Mouse (Mus musculus): Measurements from ENCODE around the gene Ccp110. TPM values are rescaled to one million over a fixed set of nuclear protein-coding genes. Genes with fewer than 3 reads are reported as not detected.
A peak's percentile ranks its signal among the peaks of the same experiment; 100 is the strongest.

Gene Ccp110
- total RNA-seq, 2 experiments from 2014 or later = 35.4 to 38.7 TPM

DNA sequence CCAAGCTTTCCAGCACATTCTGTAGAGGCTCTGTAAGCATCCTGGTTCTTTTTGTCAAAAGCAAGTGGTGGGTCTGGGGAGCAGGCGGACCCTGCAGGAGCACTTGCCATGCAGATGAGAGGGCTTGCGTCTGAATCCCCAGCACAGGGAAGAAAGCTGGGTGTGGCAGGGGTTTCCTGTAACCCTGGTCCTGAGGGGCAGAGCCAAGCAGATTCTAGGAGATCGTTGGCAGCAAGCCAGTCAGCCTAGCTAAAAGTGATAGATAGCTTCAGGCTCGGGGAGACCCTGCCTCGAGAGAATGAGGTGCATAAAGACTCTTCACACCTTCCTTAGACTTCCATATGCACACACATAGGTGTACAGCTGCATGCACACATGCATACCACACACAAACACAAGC is 47.0 kb downstream of the Ccp110 start:
- DNase-seq (ENCODE audit: extremely low spot score in 1 of 2, low spot score in 2 of 2) = no peak
- intact Hi-C loops (cut with DNase I) = no loop called here

DNA sequence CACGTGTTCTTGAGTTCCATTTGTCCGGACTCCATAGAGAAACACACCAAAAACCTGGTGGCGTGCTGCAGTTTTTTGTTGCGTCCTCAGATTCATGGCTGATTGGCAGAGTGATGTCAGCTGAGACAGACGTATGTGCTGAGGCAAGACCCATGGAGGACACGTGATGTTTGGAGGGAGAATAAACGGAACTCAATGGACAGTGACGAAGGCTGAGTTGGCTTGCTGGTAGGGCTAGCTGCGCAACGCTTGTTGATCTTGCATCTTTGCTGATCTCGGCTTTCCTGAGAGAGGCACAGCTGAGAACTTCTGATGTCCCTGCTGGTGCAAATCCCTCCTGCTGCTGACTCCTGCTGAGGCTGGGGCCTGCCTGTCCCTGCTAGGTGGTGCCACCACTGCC is 51.6 kb downstream of the Ccp110 start:
- intact Hi-C loops (cut with DNase I) = no loop called here
- DNase-seq (ENCODE audit: extremely low spot score in 1 of 2, low spot score in 2 of 2) = no peak

DNA sequence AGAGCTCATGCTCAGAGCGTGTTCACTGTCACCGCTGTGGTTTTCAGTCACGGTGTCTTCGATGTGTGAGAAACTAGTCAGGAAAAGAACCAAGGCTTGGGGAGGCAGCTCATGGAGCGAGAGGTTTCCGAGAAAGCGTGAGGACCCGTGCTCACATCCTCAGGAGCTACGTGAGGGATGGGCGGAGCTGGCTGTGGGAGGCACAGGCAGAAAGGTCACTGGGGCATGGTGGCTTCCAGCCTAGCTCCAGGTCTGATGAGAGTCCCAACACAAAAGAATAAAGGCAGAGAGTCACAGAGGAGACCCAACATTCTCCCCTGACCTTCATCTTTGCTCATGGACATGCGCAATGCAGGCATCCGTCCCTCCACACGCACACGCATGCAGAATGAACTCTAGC is 52.4 kb downstream of the Ccp110 start:
- no peak for DNase-seq (ENCODE audit: extremely low spot score in 1 of 2, low spot score in 2 of 2)

DNA sequence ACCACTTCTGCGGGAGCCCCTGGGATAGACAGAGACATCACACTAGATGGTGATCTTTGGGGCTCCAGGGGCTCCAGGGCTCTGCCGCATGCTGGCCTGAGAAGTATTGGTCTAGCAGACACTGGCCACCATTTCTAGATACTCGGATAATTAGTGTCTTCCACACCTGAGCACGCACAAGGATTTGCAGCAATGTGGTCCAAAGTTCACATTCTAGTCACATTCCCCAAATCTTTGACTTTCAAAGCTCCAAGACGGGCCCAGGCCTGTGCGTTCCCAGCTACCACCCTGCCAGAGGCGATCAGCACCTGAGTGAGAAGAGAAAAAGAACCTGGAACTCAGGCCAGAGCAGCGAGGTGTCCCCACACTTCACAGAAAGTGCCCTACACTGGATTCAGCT is 53.3 kb downstream of the Ccp110 start:
- DNase-seq (ENCODE audit: extremely low spot score in 1 of 2, low spot score in 2 of 2) = no peak
- intact Hi-C loops (cut with DNase I) = loop anchor here (2.0 kb wide), 1 partner anchor 231 kb away; no protein-coding TSS in a partner anchor

More for the DNA sequence above, 52.4 kb downstream of the Ccp110 start:
- intact Hi-C loops (cut with DNase I) = no loop called here

DNA sequence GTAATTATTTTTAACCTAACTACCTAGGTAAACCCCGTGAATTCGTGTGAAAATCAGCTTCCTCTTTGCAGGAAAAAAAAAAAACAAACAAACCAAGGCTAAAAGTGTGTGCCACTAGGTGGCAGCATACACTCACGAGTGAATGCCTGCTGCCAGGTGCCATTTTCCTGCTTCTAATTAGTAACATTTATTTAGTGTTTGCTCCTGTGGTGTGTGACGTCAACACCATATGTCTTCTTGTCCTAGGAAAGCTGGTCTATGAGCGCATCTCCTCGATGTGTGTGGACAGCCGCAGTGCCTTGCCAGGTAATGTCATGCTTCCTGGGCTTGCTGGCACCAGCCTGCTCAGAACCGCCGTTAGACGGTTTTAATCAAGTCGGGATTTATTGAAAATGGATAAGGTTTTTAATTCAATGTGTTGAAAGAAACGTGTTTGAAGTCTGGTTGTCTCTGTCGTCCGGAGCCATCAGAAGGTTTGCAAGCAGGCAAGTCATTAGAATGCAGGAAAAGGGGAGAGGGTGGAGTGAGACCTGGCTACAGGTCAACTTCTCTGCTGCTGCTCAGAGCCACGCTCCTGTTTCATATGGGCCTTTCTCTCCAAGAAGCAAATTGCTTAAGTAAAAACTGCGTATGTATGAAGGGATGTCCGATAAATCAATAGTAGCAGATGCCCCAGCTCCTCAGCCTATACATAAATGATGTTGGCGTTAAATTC is 53.9 kb downstream of the Ccp110 start:
- peak; percentile 60 to 68 for DNase-seq (ENCODE audit: extremely low spot score in 1 of 2, low spot score in 2 of 2)
- intact Hi-C loops (cut with DNase I) = loop anchor here (2.0 kb wide), 1 partner anchor 231 kb away; no protein-coding TSS in a partner anchor

DNA sequence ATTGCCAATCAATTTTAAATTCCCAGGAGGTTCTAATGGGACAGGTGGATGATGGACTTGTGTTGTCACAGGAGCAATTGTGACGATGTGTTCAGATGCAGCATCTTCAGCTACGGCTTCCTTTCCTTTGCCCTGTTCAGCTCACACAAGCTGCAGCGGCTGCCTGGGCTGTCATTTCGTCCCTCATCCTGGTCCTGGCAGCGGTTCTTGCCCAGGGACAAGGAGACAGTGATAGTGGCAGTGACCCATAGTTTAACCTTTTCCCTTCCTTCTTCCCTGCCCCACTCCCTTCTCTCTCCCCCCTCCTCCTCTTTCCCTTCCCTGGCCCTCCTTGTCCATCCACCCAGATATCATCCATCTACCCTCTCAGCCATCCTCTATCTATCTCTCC is 54.5 kb downstream of the Ccp110 start:
- no peak for DNase-seq (ENCODE audit: extremely low spot score in 1 of 2, low spot score in 2 of 2)
- intact Hi-C loops (cut with DNase I) = loop anchor here (2.0 kb wide), 1 partner anchor 230 kb away; no protein-coding TSS in a partner anchor

DNA sequence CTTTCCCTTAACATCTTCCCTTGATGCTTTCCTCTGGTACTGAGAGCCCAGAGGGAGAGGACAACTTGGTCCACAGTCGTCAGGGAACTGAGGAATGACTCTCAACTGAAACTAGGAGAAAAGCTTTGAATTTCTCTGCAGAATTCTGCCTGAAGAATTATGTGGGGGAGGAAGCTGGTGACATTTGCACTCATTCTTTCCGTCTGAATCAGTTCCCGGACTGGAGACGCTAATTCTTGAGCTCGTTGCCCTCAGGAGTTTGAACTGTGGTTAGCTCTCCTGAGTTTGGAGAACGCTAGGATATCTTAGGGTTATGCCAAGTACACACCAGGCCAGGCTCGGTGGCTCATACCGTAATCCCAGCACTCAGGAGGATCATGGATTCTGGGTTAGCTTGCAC is 56.9 kb downstream of the Ccp110 start:
- intact Hi-C loops (cut with DNase I) = no loop called here
- DNase-seq (ENCODE audit: extremely low spot score in 1 of 2, low spot score in 2 of 2) = no peak

DNA sequence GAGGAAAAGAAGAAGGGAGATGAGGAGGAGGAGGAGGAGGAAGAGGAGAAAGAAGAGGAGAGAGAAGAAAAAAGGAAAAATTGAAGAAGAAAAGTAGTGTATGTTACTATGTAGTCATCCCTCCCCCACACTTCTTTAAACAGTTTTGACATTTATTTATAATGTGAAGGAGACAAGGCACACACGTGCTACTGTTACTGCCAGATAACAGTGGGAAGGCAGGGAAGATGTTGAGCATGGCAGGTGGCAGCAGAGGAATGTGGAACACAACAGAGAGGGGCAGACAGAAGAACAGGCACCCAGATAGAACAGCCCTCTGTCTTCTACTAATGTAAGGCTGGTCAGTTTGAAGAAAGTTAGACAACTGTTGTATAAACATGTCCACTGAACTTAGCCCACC is 57.3 kb downstream of the Ccp110 start:
- intact Hi-C loops (cut with DNase I) = no loop called here

DNA sequence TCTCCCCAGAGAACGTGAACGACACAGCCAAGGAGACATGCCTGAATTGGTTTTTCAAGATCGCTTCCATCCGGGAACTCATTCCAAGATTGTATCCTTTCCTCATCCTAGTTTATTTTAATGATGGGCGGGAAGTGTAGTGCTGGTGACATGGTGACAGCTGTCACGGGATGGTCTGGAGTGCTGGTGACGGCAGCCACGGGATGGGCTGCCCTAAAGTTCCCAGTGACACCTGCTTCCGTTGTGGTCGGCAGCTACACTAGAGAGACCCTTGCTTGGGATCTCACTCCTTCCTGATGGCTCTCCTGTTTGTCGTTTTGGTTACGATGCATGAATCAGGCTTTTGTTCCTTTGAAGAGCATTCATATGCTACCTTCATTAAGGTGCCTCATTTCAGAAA is 60.7 kb downstream of the Ccp110 start:
- intact Hi-C loops (cut with DNase I) = no loop called here
- no peak for DNase-seq (ENCODE audit: extremely low spot score in 1 of 2, low spot score in 2 of 2)

More for the DNA sequence above, 57.3 kb downstream of the Ccp110 start:
- DNase-seq (ENCODE audit: extremely low spot score in 1 of 2, low spot score in 2 of 2) = no peak

DNA sequence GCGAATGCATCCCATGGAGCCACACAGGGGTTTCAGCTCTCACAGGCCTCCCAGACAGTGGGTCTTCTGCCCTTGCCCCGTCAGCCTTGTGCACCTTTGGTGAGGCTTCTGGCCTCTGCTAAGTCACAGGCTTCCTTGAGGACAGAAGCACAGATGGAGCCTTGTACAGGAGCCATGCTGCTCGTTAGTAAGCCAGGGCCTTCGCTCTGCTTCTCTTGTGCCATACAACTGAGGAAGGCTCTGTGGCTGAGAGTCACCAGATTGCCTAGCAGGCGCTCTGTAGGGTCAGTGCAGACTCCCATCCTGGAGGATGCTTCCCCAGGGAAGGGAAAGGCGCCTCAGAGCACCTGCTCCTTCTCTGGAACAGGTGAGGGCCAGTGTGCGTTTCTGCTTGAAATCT is 63.6 kb downstream of the Ccp110 start:
- intact Hi-C loops (cut with DNase I) = no loop called here
- DNase-seq (ENCODE audit: extremely low spot score in 1 of 2, low spot score in 2 of 2) = no peak

DNA sequence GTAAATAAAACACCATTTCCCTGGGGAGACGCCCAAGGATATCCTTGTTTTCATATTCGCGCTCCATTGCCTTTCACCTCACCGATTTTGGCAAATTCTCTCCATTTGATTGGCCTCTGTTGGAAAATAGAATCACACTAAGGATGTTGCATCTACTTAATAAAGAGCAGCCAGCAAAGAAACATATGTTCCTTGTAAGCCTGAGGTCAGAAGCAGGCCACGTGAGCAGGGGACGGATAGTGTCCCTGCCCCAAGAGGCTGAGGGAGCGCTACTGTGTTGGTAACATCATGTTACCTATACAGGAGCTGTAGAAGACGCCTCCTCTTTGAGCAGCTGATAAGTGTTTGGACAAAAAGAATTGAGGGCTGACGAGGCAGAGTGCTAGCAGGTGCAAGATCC is 64.1 kb downstream of the Ccp110 start:
- intact Hi-C loops (cut with DNase I) = no loop called here

DNA sequence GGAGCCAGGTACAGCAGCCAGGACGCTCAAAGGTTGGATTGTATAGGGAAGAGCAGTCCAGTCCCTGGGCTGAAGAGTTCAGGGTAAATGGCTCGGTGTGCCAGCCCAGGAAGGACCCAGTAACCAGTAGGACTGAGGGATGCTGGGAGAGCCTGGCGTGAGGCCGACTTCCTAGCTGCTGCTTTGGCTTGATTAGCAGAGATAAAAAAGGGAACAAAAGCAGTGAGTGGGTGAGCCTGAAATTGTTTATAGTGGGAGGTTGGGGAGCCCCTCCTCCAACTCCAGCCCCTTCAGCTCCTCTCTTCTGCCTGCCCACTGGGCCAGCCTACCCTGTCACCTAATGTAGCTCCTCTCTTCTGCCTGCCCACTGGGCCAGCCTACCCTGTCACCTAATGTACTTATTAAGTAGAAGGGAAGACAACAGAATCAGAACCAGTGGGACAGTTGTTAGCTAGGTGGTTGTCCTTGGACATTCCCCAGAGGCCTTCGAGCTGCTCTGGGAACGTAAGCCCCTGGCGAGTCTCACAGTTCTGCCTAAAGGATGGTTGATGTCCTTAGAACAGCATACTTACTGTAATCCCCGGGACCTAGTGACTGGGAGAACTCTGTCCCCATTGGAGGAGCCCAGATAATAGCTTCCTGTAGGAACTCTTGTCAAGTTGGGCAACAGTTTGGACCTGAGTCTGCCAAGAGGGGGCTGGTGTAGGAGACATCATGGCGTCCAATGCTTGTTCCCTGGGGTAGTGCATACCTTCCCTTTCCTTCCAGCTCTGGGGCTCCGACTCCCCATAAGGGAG is 65.4 kb downstream of the Ccp110 start:
- intact Hi-C loops (cut with DNase I) = no loop called here
- peak; percentile 29 to 49 for DNase-seq (ENCODE audit: extremely low spot score in 1 of 2, low spot score in 2 of 2)

More for the DNA sequence above, 64.1 kb downstream of the Ccp110 start:
- DNase-seq (ENCODE audit: extremely low spot score in 1 of 2, low spot score in 2 of 2) = no peak

DNA sequence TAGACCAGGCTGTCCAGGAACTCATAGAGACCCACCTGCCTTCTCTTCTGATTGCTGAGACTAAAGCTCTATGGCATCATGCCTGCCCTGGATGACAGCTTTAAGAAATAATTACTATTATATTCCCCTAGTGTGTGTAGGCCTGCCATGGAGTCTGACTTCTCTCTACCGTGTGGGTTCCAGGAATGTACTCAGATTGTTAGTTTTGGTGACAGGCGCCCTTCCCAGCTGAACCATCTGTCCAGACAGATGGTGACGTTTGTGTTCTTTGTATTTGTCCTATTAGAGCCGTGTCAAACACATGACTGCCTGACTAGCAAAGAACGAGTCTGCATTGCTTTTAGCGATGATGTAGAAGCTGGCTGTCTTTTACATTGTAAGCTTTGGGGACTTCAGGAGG is 66.2 kb downstream of the Ccp110 start:
- no peak for DNase-seq (ENCODE audit: extremely low spot score in 1 of 2, low spot score in 2 of 2)
- intact Hi-C loops (cut with DNase I) = no loop called here

DNA sequence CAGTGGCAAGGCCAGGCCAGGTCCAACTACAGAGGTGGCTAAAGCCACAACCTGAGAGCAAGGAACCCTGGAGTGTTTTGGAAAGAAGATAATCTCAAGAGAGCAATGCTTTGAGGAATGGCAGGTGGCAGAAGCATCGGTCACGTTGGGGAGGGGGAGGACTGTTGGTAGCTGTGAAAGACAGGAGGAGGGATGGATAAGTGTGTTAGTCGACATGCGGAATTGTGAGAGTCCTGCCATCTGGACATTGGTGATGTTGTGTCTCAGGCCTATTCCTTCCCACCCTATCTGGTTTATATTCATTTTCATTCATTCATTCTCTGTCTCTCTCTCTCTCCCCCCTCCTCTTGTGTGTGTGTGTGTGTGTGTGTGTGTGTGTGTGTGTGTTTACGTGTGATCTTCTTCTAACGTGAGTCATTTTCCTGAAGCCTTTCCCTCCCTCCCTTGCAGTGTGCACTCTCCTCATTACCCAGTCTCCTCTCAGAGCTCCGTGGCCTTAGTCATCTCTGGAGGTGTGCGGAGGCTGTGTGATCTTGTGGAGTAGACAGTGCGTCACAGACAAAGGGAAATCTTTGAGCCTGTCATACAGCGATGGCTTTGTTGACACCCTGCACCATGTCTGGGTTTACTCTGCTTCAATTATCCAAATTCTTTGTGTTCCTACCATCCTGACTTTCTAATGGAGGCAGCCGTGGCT is 71.1 kb downstream of the Ccp110 start:
- DNase-seq (ENCODE audit: extremely low spot score in 1 of 2, low spot score in 2 of 2) = no peak
- intact Hi-C loops (cut with DNase I) = no loop called here

DNA sequence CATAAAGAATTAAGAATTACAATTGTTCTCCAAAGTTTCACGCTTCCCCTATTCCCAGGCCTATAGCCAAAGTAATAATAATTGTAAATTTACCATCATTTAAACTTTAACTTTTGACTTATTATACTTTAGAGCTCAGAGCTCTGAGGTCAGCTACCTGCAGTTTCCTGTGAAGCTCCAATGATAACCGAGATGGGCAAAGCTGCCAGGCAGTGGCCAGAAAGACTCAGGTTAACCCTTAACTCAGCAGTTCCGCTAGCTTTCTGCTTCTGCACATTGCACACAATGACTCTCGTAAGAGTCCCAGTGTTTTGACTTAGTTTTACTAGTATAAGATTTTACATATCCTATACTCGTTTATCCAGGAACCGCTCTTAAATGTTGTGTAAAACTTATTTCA is 73.7 kb downstream of the Ccp110 start:
- DNase-seq (ENCODE audit: extremely low spot score in 1 of 2, low spot score in 2 of 2) = no peak
- intact Hi-C loops (cut with DNase I) = no loop called here

Other genes starting within 250 kb of the Ccp110 start
- gene Itpripl2, start 220.6 kb upstream of the Ccp110 start, total RNA-seq (2021) = 1 to 10 TPM; 3.6 to 3.9 TPM
- 10 to 100 TPM; 37.3 to 39.9 TPM for gene Coq7, start 179.2 kb upstream of the Ccp110 start, total RNA-seq (2021)
- 10 to 100 TPM; 15.5 to 17.1 TPM for gene Tmc7, start 127.8 kb upstream of the Ccp110 start, total RNA-seq (2021)
- gene Tmc5, start 115.3 kb upstream of the Ccp110 start, total RNA-seq (2021) = under 1 TPM; 0.47 to 0.58 TPM
- gene Gde1, start 6.8 kb upstream of the Ccp110 start, total RNA-seq (2021) = 100 to 1,000 TPM; 276 to 281 TPM
- 10 to 100 TPM; 69.1 to 79.7 TPM for gene Vps35l, start 27.7 kb downstream of the Ccp110 start, total RNA-seq (2021)
- gene Iqck, start 143.2 kb downstream of the Ccp110 start, total RNA-seq (2021) = 1 to 10 TPM; 2.8 to 3.1 TPM
- 10 to 100 TPM; 42.4 to 43.0 TPM for gene Knop1, start 143.7 kb downstream of the Ccp110 start, total RNA-seq (2021)

Data from left cerebral cortex, postnatal 10 days (tissue).